Mouse (Mus musculus) common myeloid progenitor, adult 5-6 weeks (primary cell): ENCODE results near the gene Chrm1. TPM values are rescaled to one million over a fixed set of nuclear protein-coding genes. Genes with fewer than 3 reads are reported as not detected.

ENCODE experiments used
- total RNA-seq: library from RNA; stranded (forward); fragments of 200-1000, 187-1606 nt; gene quantifications from 2 replicates; pipeline ENCODE4 v1.2.3, GENCODE M21; 2017

The Chrm1 gene
- total RNA-seq, 1 experiment from 2014 or later: not detected

Other genes with a start within 250 kb of the Chrm1 start
- gene Slc22a8, start 72.5 kb upstream of the Chrm1 start, total RNA-seq: not detected in 2 replicates
- not detected in 2 replicates for gene Slc22a6, start 45.8 kb upstream of the Chrm1 start, total RNA-seq
- 124 and 150 TPM in 2 replicates for gene Slc3a2, start 59.6 kb downstream of the Chrm1 start, total RNA-seq
- gene Wdr74, start 72.0 kb downstream of the Chrm1 start, total RNA-seq: 121 and 149 TPM in 2 replicates
- gene 1700092M07Rik, start 76.9 kb downstream of the Chrm1 start, total RNA-seq: 1.5 and 5.8 TPM in 2 replicates
- gene Stx5a, start 77.6 kb downstream of the Chrm1 start, total RNA-seq: 45.7 and 60.0 TPM in 2 replicates
- gene Nxf1, start 93.3 kb downstream of the Chrm1 start, total RNA-seq: 126 and 129 TPM in 2 replicates
- 36.9 and 48.2 TPM in 2 replicates for gene Tmem223, start 107.2 kb downstream of the Chrm1 start, total RNA-seq
- gene Tmem179b, start 110.7 kb downstream of the Chrm1 start, total RNA-seq: 57.4 and 60.0 TPM in 2 replicates
- gene Taf6l, start 122.6 kb downstream of the Chrm1 start, total RNA-seq: 10.3 and 11.4 TPM in 2 replicates
- 52.9 and 62.4 TPM in 2 replicates for gene Polr2g, start 134.8 kb downstream of the Chrm1 start, total RNA-seq
- gene Zbtb3, start 138.8 kb downstream of the Chrm1 start, total RNA-seq: 1.8 and 1.9 TPM in 2 replicates
- gene Ttc9c, start 155.5 kb downstream of the Chrm1 start, total RNA-seq: 65.7 and 68.2 TPM in 2 replicates
- 89.1 and 100 TPM in 2 replicates for gene Hnrnpul2, start 156.2 kb downstream of the Chrm1 start, total RNA-seq
- gene AC129217.1, start 166.0 kb downstream of the Chrm1 start, total RNA-seq: 4.2 TPM in 1 of 2 replicates, not detected in the other
- 34.5 and 41.5 TPM in 2 replicates for gene Bscl2, start 173.7 kb downstream of the Chrm1 start, total RNA-seq
- gene Gng3, start 175.4 kb downstream of the Chrm1 start, total RNA-seq: not detected in 2 replicates
- 0.73 TPM in 1 of 2 replicates, not detected in the other for gene Lrrn4cl, start 187.0 kb downstream of the Chrm1 start, total RNA-seq
- gene Ubxn1, start 207.7 kb downstream of the Chrm1 start, total RNA-seq: 176 and 210 TPM in 2 replicates
- gene Uqcc3, start 217.1 kb downstream of the Chrm1 start, total RNA-seq: 110 and 122 TPM in 2 replicates
- 7.7 and 35.4 TPM in 2 replicates for gene Lbhd1, start 219.9 kb downstream of the Chrm1 start, total RNA-seq
- gene Gm49403, start 220.1 kb downstream of the Chrm1 start, total RNA-seq: not detected in 2 replicates
- 53.0 and 62.6 TPM in 2 replicates for gene 1810009A15Rik, start 225.1 kb downstream of the Chrm1 start, total RNA-seq
- gene Gm49416, start 225.1 kb downstream of the Chrm1 start, total RNA-seq: not detected in 2 replicates
- gene Ints5, start 229.2 kb downstream of the Chrm1 start, total RNA-seq: 10.5 and 18.5 TPM in 2 replicates
- 63.4 and 73.1 TPM in 2 replicates for gene Ganab, start 234.3 kb downstream of the Chrm1 start, total RNA-seq